In genomic region chr13:37214590-37215282, GRCm38 (mm10) we compare ENCODE assay signal across 8 mouse cellular contexts.
DNase-seq lines count a peak whose midpoint lies in the region; ATAC-seq and TF ChIP-seq lines count a peak whose summit lies in the region.

No protein-coding gene starts in this region.

- no peaks in the 10 kb centered on the region for H3K36me3 ChIP-seq in limb, embryonic 14.5 days (ENCODE audit: control insufficient read depth, insufficient read depth, low read length)

- H3K9ac ChIP-seq in limb, embryonic 14.5 days (ENCODE audit: low read depth, low read length, severe bottlenecking) = no peak overlapping the region

- no peak overlapping the region for H3K4me2 ChIP-seq in limb, embryonic 14.5 days (replicated peaks; ENCODE audit: low read depth, low read length, severe bottlenecking)

- peak; percentile 7 to 50 for DNase-seq in adrenal gland, adult (ENCODE audit: inconsistent age in 2 of 2, low spot score in 1 of 2)
- no peak for DNase-seq in adrenal gland, postnatal 25 days
- DNase-seq in embryo, embryonic 10.5 days (ENCODE audit: low spot score) = peak; percentile 19
- peak; percentile 34 for DNase-seq in gonadal fat pad, adult 2 months (ENCODE audit: low read depth)
- DNase-seq in limb, embryonic 14.5 days (ENCODE audit: low spot score) = peak; percentile 34
- DNase-seq in retina, postnatal 1 day = peak; percentile 11
- DNase-seq in c-Kit-positive CD71-positive TER-119-positive erythroid progenitor cells, embryonic 14.5 days (ENCODE audit: low spot score) = no peak
- DNase-seq in kidney, postnatal 10 days = no peak

- H3K9me3 ChIP-seq in limb, embryonic 14.5 days (ENCODE audit: control insufficient read depth, low read length) = no peaks in the 10 kb centered on the region

- 0 out of 2 replicates have a peak, but pooled peaks cover 5% of the 10 kb centered on the region for H3K4me1 ChIP-seq in limb, embryonic 14.5 days (ENCODE audit: control insufficient read depth, insufficient read depth, low read length)

- TF ChIP-seq POLR2A in limb, embryonic 14.5 days (IDR thresholded peaks at IDR 0.05; ENCODE audit: borderline replicate concordance, extremely low read depth, insufficient read depth, insufficient read length) = no peak

- no peak overlapping the region for H3K4me3 ChIP-seq in limb, embryonic 14.5 days (replicated peaks; ENCODE audit: low read length)

- peak; percentile 76 for ATAC-seq in limb, embryonic 14.5 days (ENCODE audit: low FRiP score, low read depth)

- no peak overlapping the region for H3K27ac ChIP-seq in limb, embryonic 14.5 days (replicated peaks; ENCODE audit: low read depth, low read length)

- WGBS in limb, embryonic 14.5 days = 30% methylated on average over 8 of the region's 8 CpGs

- H3K27me3 ChIP-seq in limb, embryonic 14.5 days (ENCODE audit: control insufficient read depth, insufficient read depth, low read length) = no peaks in the 10 kb centered on the region

Comparison
In these comparisons a context has a peak if more than half of its experiments do, and no peak if none do; other contexts are left out.
1. DNase-seq: peak in adrenal gland, adult (2 of 2), embryo, embryonic 10.5 days (single experiment), gonadal fat pad, adult 2 months (single experiment), limb, embryonic 14.5 days (single experiment) and retina, postnatal 1 day (single experiment); none in adrenal gland, postnatal 25 days (single experiment), c-Kit-positive CD71-positive TER-119-positive erythroid progenitor cells, embryonic 14.5 days (single experiment) and kidney, postnatal 10 days (single experiment).